Mouse (Mus musculus): ENCODE measurements at regions not wholly inside any gene's neighbourhood (a gene's known extent, or its start where the extent isn't known, plus 50 kb on each side); places are given as distances from the start of the nearest gene placed in this dataset.

GRCm38 (mm10) chr6:133904501-133904900 lies 50.9 kb upstream of the Kap start:
- peak; percentile 5 for DNase-seq (ENCODE audit: low spot score)

GRCm38 (mm10) chr6:133934667-133935066 lies 81.1 kb upstream of the Kap start:
- DNase-seq (ENCODE audit: low spot score) = no peak

GRCm38 (mm10) chr6:133935671-133936070 lies 82.1 kb upstream of the Kap start:
- DNase-seq (ENCODE audit: low spot score) = no peak

GRCm38 (mm10) chr6:133959902-133960634 lies 75.4 kb upstream of the Etv6 start:
- DNase-seq (ENCODE audit: low spot score) = no peak

GRCm38 (mm10) chr6:133960713-133961112 lies 74.8 kb upstream of the Etv6 start:
- DNase-seq (ENCODE audit: low spot score) = peak; percentile 91

GRCm38 (mm10) chr6:133962641-133963040 lies 72.9 kb upstream of the Etv6 start:
- DNase-seq (ENCODE audit: low spot score) = no peak

GRCm38 (mm10) chr6:133963264-133963663 lies 72.2 kb upstream of the Etv6 start:
- DNase-seq (ENCODE audit: low spot score) = no peak

- no peak for DNase-seq (ENCODE audit: low spot score)
Observed at GRCm38 (mm10) chr6:133967286-133967685, 68.2 kb upstream of the Etv6 start.

GRCm38 (mm10) chr6:133972054-133972705 lies 63.3 kb upstream of the Etv6 start:
- DNase-seq (ENCODE audit: low spot score) = no peak

GRCm38 (mm10) chr6:133973205-133973838 lies 62.2 kb upstream of the Etv6 start:
- no peak for DNase-seq (ENCODE audit: low spot score)

- DNase-seq (ENCODE audit: low spot score) = no peak
Observed at GRCm38 (mm10) chr6:133975951-133976350, 59.5 kb upstream of the Etv6 start.

GRCm38 (mm10) chr6:133976854-133977253 lies 58.6 kb upstream of the Etv6 start:
- no peak for DNase-seq (ENCODE audit: low spot score)

GRCm38 (mm10) chr6:133983804-133984514 lies 51.5 kb upstream of the Etv6 start:
- DNase-seq (ENCODE audit: low spot score) = no peak

GRCm38 (mm10) chr6:133984666-133985355 lies 50.7 kb upstream of the Etv6 start:
- DNase-seq (ENCODE audit: low spot score) = no peak
